8 mouse cellular contexts compared by ENCODE assay signal in genomic region chr9:120302980-120303452, GRCm38 (mm10). TPM values are rescaled to one million over a fixed set of nuclear protein-coding genes. Genes with fewer than 3 reads are reported as not detected.
DNase-seq lines count a peak whose midpoint lies in the region; ATAC-seq and TF ChIP-seq lines count a peak whose summit lies in the region.

No protein-coding gene starts in this region.

- peak overlapping the region; percentile 86 for H3K4me2 ChIP-seq in heart, postnatal 0 days (ENCODE audit: low read depth, low read length)
- peak overlapping the region; percentile 89 for H3K4me2 ChIP-seq in midbrain, embryonic 11.5 days

- no peak for TF ChIP-seq EP300 in heart, postnatal 0 days (IDR thresholded peaks at IDR 0.05; ENCODE audit: low read depth)

- H3K9me3 ChIP-seq in heart, postnatal 0 days (replicated peaks; ENCODE audit: control insufficient read depth, low read length): peaks cover 8% of the 10 kb centered on the region; the same call in 1 of the 2 replicates
- H3K9me3 ChIP-seq in midbrain, embryonic 11.5 days (ENCODE audit: control insufficient read depth, low read length): no peaks in the 10 kb centered on the region; the same call in 1 of the 2 replicates

- H3K4me1 ChIP-seq in heart, postnatal 0 days (ENCODE audit: control insufficient read depth, insufficient read depth): no peaks in the 10 kb centered on the region; the same call in 1 of the 2 replicates
- H3K4me1 ChIP-seq in midbrain, embryonic 11.5 days (ENCODE audit: control insufficient read depth, insufficient read depth, low read length): peaks cover 7% of the 10 kb centered on the region

- H3K27me3 ChIP-seq in heart, postnatal 0 days (ENCODE audit: control insufficient read depth, insufficient read depth, low read length): peaks cover 56% of the 10 kb centered on the region
- H3K27me3 ChIP-seq in midbrain, embryonic 11.5 days (ENCODE audit: control insufficient read depth, insufficient read depth, low read length): peaks cover 37% of the 10 kb centered on the region

- H3K36me3 ChIP-seq in heart, postnatal 0 days (replicated peaks; ENCODE audit: control insufficient read depth, insufficient read depth, low read length): no peaks in the 10 kb centered on the region
- no peaks in the 10 kb centered on the region for H3K36me3 ChIP-seq in midbrain, embryonic 11.5 days (ENCODE audit: control insufficient read depth, insufficient read depth, low read length)

- no peak for ATAC-seq in heart, postnatal 0 days (ENCODE audit: insufficient read depth, low read depth)
- 0 out of 2 replicates have a peak, but pooled peaks have one; percentile 9 for ATAC-seq in midbrain, embryonic 11.5 days (ENCODE audit: low FRiP score)
- ATAC-seq in megakaryocyte progenitor cell, adult 5-6 weeks (replicated peaks; ENCODE audit: poor library complexity): no peak

- no peak overlapping the region for H3K27ac ChIP-seq in heart, postnatal 0 days (ENCODE audit: low read depth)
- no peak overlapping the region for H3K27ac ChIP-seq in midbrain, embryonic 11.5 days (ENCODE audit: low read depth, low read length)

- peak overlapping the region; percentile 54 for H3K4me3 ChIP-seq in heart, postnatal 0 days (ENCODE audit: low read depth, low read length)
- H3K4me3 ChIP-seq in midbrain, embryonic 11.5 days (ENCODE audit: low read depth, low read length): peak overlapping the region; percentile 50

- TF ChIP-seq CTCF in heart, postnatal 0 days (IDR thresholded peaks at IDR 0.05; ENCODE audit: low read depth): no peak

- 16% methylated on average over 19 of the region's 19 CpGs for WGBS in heart, postnatal 0 days
- WGBS in midbrain, embryonic 11.5 days: 9% methylated on average over 19 of the region's 19 CpGs

- peak; percentile 83 for DNase-seq in heart, adult 11 months
- no peak for DNase-seq in heart, adult 8-10 months (ENCODE audit: low spot score)
- DNase-seq in ES-CJ7 (ENCODE audit: low read depth, low spot score) (peak; percentile 20), adipocyte (ENCODE audit: low spot score) (no peak)
- no peak for DNase-seq in heart, postnatal 0 days (ENCODE audit: low spot score)
- DNase-seq in midbrain, embryonic 11.5 days (ENCODE audit: low spot score, missing footprints): peak; percentile 92
- DNase-seq in thymus, postnatal 0 days (ENCODE audit: low spot score): no peak

- no peak overlapping the region for H3K9ac ChIP-seq in heart, postnatal 0 days (replicated peaks; ENCODE audit: low read depth, low read length)
- H3K9ac ChIP-seq in midbrain, embryonic 11.5 days (ENCODE audit: low read length): no peak overlapping the region

RNA-seq across cellular contexts. Expression of gene Myrip, which starts 1.7 kb away (rescaled TPM):
- 1 to 10 TPM; 5.1 to 6.9 (median 6.3) TPM for total RNA-seq in heart, adult 8-10 months (2022)
- total RNA-seq in heart, postnatal 0 days (2014; rRNA removed; ENCODE audit: low replicate concordance): 2.0 and 2.6 TPM in 2 replicates
- polyA plus RNA-seq in heart, postnatal 0 days (2015; fragmentation: Nextera tagmentation; extraction: Ambion mirVana): 0.30 and 0.34 TPM in 2 replicates
- 0.94 and 1.6 TPM in 2 replicates for polyA plus RNA-seq in midbrain, embryonic 11.5 days (2014; fragmentation: Nextera tagmentation; extraction: Ambion mirVana)
- total RNA-seq in megakaryocyte progenitor cell, adult 5-6 weeks (2015): 0.35 TPM in 1 of 2 replicates, not detected in the other
- total RNA-seq in megakaryocyte progenitor cell, adult 5-6 weeks (2017): 0.30 TPM in 1 of 2 replicates, not detected in the other
- polyA plus RNA-seq in thymus, postnatal 0 days (2015; fragmentation: Nextera tagmentation; extraction: Ambion mirVana): 0.40 TPM in 1 of 2 replicates, not detected in the other

Comparison
In these comparisons a context has a peak if more than half of its experiments do, and no peak if none do; other contexts are left out.
1. DNase-seq: peak in heart, adult 11 months (single experiment), ES-CJ7 (single experiment) and midbrain, embryonic 11.5 days (single experiment); none in heart, adult 8-10 months (single experiment), heart, postnatal 0 days (single experiment), adipocyte (single experiment) and thymus, postnatal 0 days (single experiment).